Mouse (Mus musculus): ENCODE results near the gene Abhd16b.

DNA sequence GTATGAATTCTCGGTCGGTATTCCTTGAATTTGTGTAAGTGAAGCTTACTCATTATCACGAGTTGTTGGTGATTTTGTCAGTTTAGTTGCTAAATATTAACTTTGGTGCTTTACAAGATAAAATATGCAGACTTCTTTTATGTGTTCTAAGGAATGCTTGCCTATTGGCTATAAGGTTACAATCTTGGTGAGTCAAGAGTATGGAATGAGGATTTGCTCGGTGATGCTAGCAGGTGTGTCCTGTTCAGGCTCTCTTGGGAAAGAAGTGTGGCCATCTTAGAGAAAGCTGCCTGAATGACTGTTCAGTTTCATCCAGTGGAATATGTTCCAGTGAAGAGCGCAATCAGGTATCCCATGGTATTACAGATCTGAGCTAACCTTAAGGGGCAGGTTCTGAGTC, 32.5 kb downstream of the Abhd16b start:
- TF ChIP-seq GATA1 (IDR thresholded peaks at IDR 0.05; ENCODE audit: borderline replicate concordance, low read length) (no peak), FLI1 (IDR thresholded peaks at IDR 0.05; ENCODE audit: low read length) (no peak)

Measured in megakaryocyte, embryonic 14.5 days (primary cell).